Mouse (Mus musculus) forebrain, embryonic 11.5 days (tissue): Measurements from ENCODE around the gene Ahr. TPM values are rescaled to one million over a fixed set of nuclear protein-coding genes. Genes with fewer than 3 reads are reported as not detected.

Experiments
- ATAC-seq: fragments of 200-750 bp; cut with Nextera tagmentation; replicated peaks from 2 replicates; pipeline ENCODE4 v1.8.0; 2017; ENCODE audit warnings: moderate TSS enrichment; ENCODE audit not compliant: low FRiP score
- DNase-seq: peaks from one replicate; pipeline ENCODE4 v3.0.0-alpha.2; 2017; ENCODE audit warnings: low spot score
- H3K27ac ChIP-seq: fragments of 300-500 bp; sonication (generic); 2 replicates; pipeline ENCODE4 v1.5.1; 2014; ENCODE audit warnings: low read depth, low read length
- H3K27me3 ChIP-seq: fragments of 300-500 bp; sonication (generic); 2 replicates; pipeline ENCODE4 v1.6.1; 2014; ENCODE audit warnings: mild to moderate bottlenecking, low read length, mixed read lengths; ENCODE audit not compliant: control insufficient read depth, insufficient read depth
- H3K36me3 ChIP-seq: fragments of 300-500 bp; sonication (generic); 2 replicates; pipeline ENCODE4 v1.6.1; 2014; ENCODE audit warnings: mild to moderate bottlenecking, low read length, moderate library complexity, mixed read lengths; ENCODE audit not compliant: control insufficient read depth, insufficient read depth
- H3K4me1 ChIP-seq: fragments of 300-500 bp; sonication (generic); replicated peaks from 2 replicates; pipeline ENCODE4 v1.6.1; 2014; ENCODE audit warnings: low read length, mixed read lengths; ENCODE audit not compliant: control insufficient read depth, insufficient read depth
- H3K4me2 ChIP-seq: fragments of 300-500 bp; sonication (generic); 2 replicates; pipeline ENCODE4 v1.6.1; 2014; ENCODE audit warnings: low read depth, mild to moderate bottlenecking, low read length, moderate library complexity, mixed read lengths; ENCODE audit not compliant: severe bottlenecking
- H3K4me3 ChIP-seq: fragments of 300-500 bp; sonication (generic); 2 replicates; pipeline ENCODE4 v1.5.1; 2014; ENCODE audit warnings: low read depth, low read length
- H3K9ac ChIP-seq: fragments of 300-500 bp; sonication (generic); 2 replicates; pipeline ENCODE4 v1.6.1; 2014; ENCODE audit warnings: low read length
- H3K9me3 ChIP-seq: fragments of 300-500 bp; sonication (generic); 2 replicates; pipeline ENCODE4 v1.6.1; 2016; ENCODE audit warnings: low read length, mixed read lengths; ENCODE audit not compliant: control insufficient read depth
- WGBS: fragments of 180-500 bp; shearing (Covaris S2); extraction: QIAGEN DNeasy Blood & Tissue Kit; methylation state at CpG from one replicate; pipeline ENCODE4 v1.1.7; 2014; 5-methylcytosine and 5-hydroxymethylcytosine counted together
- polyA plus RNA-seq: library from polyadenylated mRNA; unstranded; fragments of >200 nt; fragmentation: Nextera tagmentation; extraction: Ambion mirVana; gene quantifications from 2 replicates; pipeline ENCODE4 v1.2.1, GENCODE M21; 2014

Gene Ahr
- polyA plus RNA-seq, 1 experiment from 2014 or later, result 1.8 TPM

- H3K27ac ChIP-seq, result no peak overlapping the region
- WGBS, result 89% methylated on average over 9 of the region's 9 CpGs
- no peak overlapping the region for H3K9ac ChIP-seq
- H3K4me1 ChIP-seq, result no peaks in the 10 kb centered on the region
- H3K4me2 ChIP-seq, result no peak overlapping the region
- ATAC-seq (no peak), DNase-seq (no peak)
- H3K27me3 ChIP-seq, result no peaks in the 10 kb centered on the region
- H3K9me3 ChIP-seq, result no peaks in the 10 kb centered on the region
- no peaks in the 10 kb centered on the region for H3K36me3 ChIP-seq
- H3K4me3 ChIP-seq, result no peak overlapping the region
Observed at GRCm38 (mm10) chr12:35522585-35523103, 12.2 kb downstream of the Ahr start.

- Histone ChIP-seq H3K4me3 (no peak overlapping the region), H3K4me1 (no peaks in the 10 kb centered on the region), H3K9me3 (no peaks in the 10 kb centered on the region), H3K27ac (no peak overlapping the region), H3K4me2 (no peak overlapping the region), H3K27me3 (no peaks in the 10 kb centered on the region), H3K36me3 (no peaks in the 10 kb centered on the region), H3K9ac (no peak overlapping the region)
- WGBS, result 73% methylated on average over 3 of the region's 3 CpGs
- no peak for DNase-seq
- no peak for ATAC-seq
Observed at GRCm38 (mm10) chr12:35515621-35516020, 19.2 kb downstream of the Ahr start.

GRCm38 (mm10) chr12:35514671-35515070 lies 20.2 kb downstream of the Ahr start:
- H3K9me3 ChIP-seq, result no peaks in the 10 kb centered on the region
- H3K4me2 ChIP-seq, result no peak overlapping the region
- WGBS, result 61% methylated on average over 2 of the region's 2 CpGs
- no peak overlapping the region for H3K4me3 ChIP-seq
- H3K27ac ChIP-seq, result no peak overlapping the region
- no peaks in the 10 kb centered on the region for H3K36me3 ChIP-seq
- ATAC-seq (no peak), DNase-seq (no peak)
- H3K9ac ChIP-seq, result no peak overlapping the region
- H3K27me3 ChIP-seq, result no peaks in the 10 kb centered on the region
- no peaks in the 10 kb centered on the region for H3K4me1 ChIP-seq

- Histone ChIP-seq H3K27ac (no peak overlapping the region), H3K4me3 (no peak overlapping the region), H3K4me1 (no peaks in the 10 kb centered on the region), H3K9ac (no peak overlapping the region), H3K36me3 (no peaks in the 10 kb centered on the region), H3K4me2 (no peak overlapping the region), H3K27me3 (no peaks in the 10 kb centered on the region), H3K9me3 (no peaks in the 10 kb centered on the region)
- WGBS, result 92% methylated on average over 5 of the region's 5 CpGs
- ATAC-seq, result no peak
- no peak for DNase-seq
Observed at GRCm38 (mm10) chr12:35510711-35511110, 24.1 kb downstream of the Ahr start.

GRCm38 (mm10) chr12:35506383-35506782 lies 28.5 kb downstream of the Ahr start:
- Histone ChIP-seq H3K4me1 (no peaks in the 10 kb centered on the region), H3K9ac (no peak overlapping the region), H3K36me3 (no peaks in the 10 kb centered on the region), H3K4me3 (no peak overlapping the region), H3K27me3 (no peaks in the 10 kb centered on the region), H3K9me3 (no peaks in the 10 kb centered on the region), H3K4me2 (no peak overlapping the region), H3K27ac (no peak overlapping the region)
- ATAC-seq, result no peak
- 95% methylated on average over 2 of the region's 2 CpGs for WGBS
- no peak for DNase-seq

GRCm38 (mm10) chr12:35504081-35504480 lies 30.8 kb downstream of the Ahr start:
- ATAC-seq (no peak), DNase-seq (no peak)
- H3K27me3 ChIP-seq, result no peaks in the 10 kb centered on the region
- WGBS, result 90% methylated on average over 15 of the region's 15 CpGs
- H3K9ac ChIP-seq, result no peak overlapping the region
- no peaks in the 10 kb centered on the region for H3K4me1 ChIP-seq
- no peak overlapping the region for H3K4me3 ChIP-seq
- H3K27ac ChIP-seq, result no peak overlapping the region
- no peaks in the 10 kb centered on the region for H3K9me3 ChIP-seq
- no peaks in the 10 kb centered on the region for H3K36me3 ChIP-seq
- H3K4me2 ChIP-seq, result no peak overlapping the region

- 88% methylated on average over 7 of the region's 7 CpGs for WGBS
- no peak for DNase-seq
- Histone ChIP-seq H3K9ac (no peak overlapping the region), H3K4me1 (no peaks in the 10 kb centered on the region), H3K36me3 (no peaks in the 10 kb centered on the region), H3K9me3 (no peaks in the 10 kb centered on the region), H3K27ac (no peak overlapping the region), H3K4me2 (no peak overlapping the region), H3K4me3 (no peak overlapping the region), H3K27me3 (no peaks in the 10 kb centered on the region)
- ATAC-seq, result no peak
Observed at GRCm38 (mm10) chr12:35503586-35503985, 31.3 kb downstream of the Ahr start.

- Histone ChIP-seq H3K9me3 (no peaks in the 10 kb centered on the region), H3K36me3 (no peaks in the 10 kb centered on the region), H3K9ac (no peak overlapping the region), H3K27me3 (no peaks in the 10 kb centered on the region), H3K4me1 (no peaks in the 10 kb centered on the region), H3K4me2 (no peak overlapping the region), H3K4me3 (no peak overlapping the region), H3K27ac (no peak overlapping the region)
- DNase-seq (no peak), ATAC-seq (no peak)
- WGBS, result 16% methylated on average over 2 of the region's 2 CpGs
Observed at GRCm38 (mm10) chr12:35501476-35501875, 33.4 kb downstream of the Ahr start.

GRCm38 (mm10) chr12:35495195-35495594 lies 39.6 kb downstream of the Ahr start:
- ATAC-seq, result no peak
- Histone ChIP-seq H3K4me2 (no peak overlapping the region), H3K4me3 (no peak overlapping the region), H3K9ac (no peak overlapping the region), H3K9me3 (no peaks in the 10 kb centered on the region), H3K36me3 (no peaks in the 10 kb centered on the region), H3K27ac (no peak overlapping the region), H3K4me1 (no peaks in the 10 kb centered on the region), H3K27me3 (no peaks in the 10 kb centered on the region)
- no peak for DNase-seq
- WGBS, result 80% methylated on average over 4 of the region's 4 CpGs
